Mouse (Mus musculus): ENCODE results near the gene Tll2. TPM values are rescaled to one million over a fixed set of nuclear protein-coding genes. Genes with fewer than 3 reads are reported as not detected.

Tll2 gene
- polyA plus RNA-seq, 1 experiment from 2014 or later: 0.36 TPM

- H3K4me3 ChIP-seq (replicated peaks): no peak overlapping the region
- H3K36me3 ChIP-seq: no peaks in the 10 kb centered on the region
- H3K4me1 ChIP-seq (replicated peaks): peaks cover 33% of the 10 kb centered on the region
- 83% methylated on average over 17 of the region's 17 CpGs for WGBS
- H3K9me3 ChIP-seq: no peaks in the 10 kb centered on the region
- no peak overlapping the region for H3K9ac ChIP-seq (replicated peaks)
- no peak overlapping the region for H3K4me2 ChIP-seq
- no peaks in the 10 kb centered on the region; the same call in 1 of the 2 replicates for H3K27me3 ChIP-seq
- no peak overlapping the region for H3K27ac ChIP-seq
- ATAC-seq (ENCODE audit: insufficient number of reproducible peaks, insufficient read depth, low FRiP score, low TSS enrichment, low read depth): no peak
Observed at GRCm38 (mm10) chr19:41113911-41114531, 92.6 kb downstream of the Tll2 start.

- H3K4me2 ChIP-seq: no peak overlapping the region; the same call in 1 of the 2 replicates
- ATAC-seq (ENCODE audit: insufficient number of reproducible peaks, insufficient read depth, low FRiP score, low TSS enrichment, low read depth): no peak
- no peak overlapping the region for H3K9ac ChIP-seq (replicated peaks)
- H3K4me1 ChIP-seq (replicated peaks): peaks cover 26% of the 10 kb centered on the region
- no peaks in the 10 kb centered on the region; the same call in 1 of the 2 replicates for H3K27me3 ChIP-seq
- H3K27ac ChIP-seq: no peak overlapping the region
- no peaks in the 10 kb centered on the region for H3K9me3 ChIP-seq
- 20% methylated on average over 6 of the region's 6 CpGs for WGBS
- no peak overlapping the region for H3K4me3 ChIP-seq (replicated peaks)
- no peaks in the 10 kb centered on the region for H3K36me3 ChIP-seq
Observed at GRCm38 (mm10) chr19:41112609-41113008, 94.0 kb downstream of the Tll2 start.

GRCm38 (mm10) chr19:41109991-41110390 lies 96.6 kb downstream of the Tll2 start:
- peaks cover 27% of the 10 kb centered on the region for H3K4me1 ChIP-seq (replicated peaks)
- no peak overlapping the region for H3K27ac ChIP-seq
- 45% methylated on average over 5 of the region's 5 CpGs for WGBS
- no peak overlapping the region for H3K9ac ChIP-seq (replicated peaks)
- H3K27me3 ChIP-seq: peaks cover 4% of the 10 kb centered on the region; the same call in 1 of the 2 replicates
- no peak for ATAC-seq (ENCODE audit: insufficient number of reproducible peaks, insufficient read depth, low FRiP score, low TSS enrichment, low read depth)
- H3K4me3 ChIP-seq (replicated peaks): no peak overlapping the region
- no peak overlapping the region for H3K4me2 ChIP-seq
- no peaks in the 10 kb centered on the region for H3K36me3 ChIP-seq
- no peaks in the 10 kb centered on the region for H3K9me3 ChIP-seq

GRCm38 (mm10) chr19:41109496-41109895 lies 97.1 kb downstream of the Tll2 start:
- Histone ChIP-seq H3K4me1 (replicated peaks) (peaks cover 22% of the 10 kb centered on the region), H3K36me3 (no peaks in the 10 kb centered on the region), H3K4me3 (replicated peaks) (no peak overlapping the region), H3K4me2 (no peak overlapping the region), H3K9ac (replicated peaks) (no peak overlapping the region), H3K27me3 (peaks cover 4% of the 10 kb centered on the region; the same call in 1 of the 2 replicates), H3K9me3 (no peaks in the 10 kb centered on the region), H3K27ac (no peak overlapping the region)
- 69% methylated on average over 8 of the region's 8 CpGs for WGBS
- ATAC-seq (ENCODE audit: insufficient number of reproducible peaks, insufficient read depth, low FRiP score, low TSS enrichment, low read depth): no peak

- no peak for ATAC-seq (ENCODE audit: insufficient number of reproducible peaks, insufficient read depth, low FRiP score, low TSS enrichment, low read depth)
- Histone ChIP-seq H3K27me3 (0 out of 2 replicates have a peak, but pooled peaks cover 4% of the 10 kb centered on the region), H3K36me3 (no peaks in the 10 kb centered on the region), H3K4me2 (no peak overlapping the region), H3K9me3 (no peaks in the 10 kb centered on the region), H3K27ac (no peak overlapping the region), H3K9ac (replicated peaks) (no peak overlapping the region), H3K4me1 (replicated peaks) (peaks cover 21% of the 10 kb centered on the region), H3K4me3 (replicated peaks) (no peak overlapping the region)
- 89% methylated on average over 7 of the region's 7 CpGs for WGBS
Observed at GRCm38 (mm10) chr19:41108666-41109065, 98.0 kb downstream of the Tll2 start.

GRCm38 (mm10) chr19:41107530-41107929 lies 99.1 kb downstream of the Tll2 start:
- Histone ChIP-seq H3K4me3 (replicated peaks) (no peak overlapping the region), H3K4me1 (replicated peaks) (peaks cover 12% of the 10 kb centered on the region), H3K27ac (no peak overlapping the region), H3K27me3 (0 out of 2 replicates have a peak, but pooled peaks cover 4% of the 10 kb centered on the region), H3K4me2 (no peak overlapping the region), H3K9me3 (no peaks in the 10 kb centered on the region), H3K36me3 (no peaks in the 10 kb centered on the region), H3K9ac (replicated peaks) (no peak overlapping the region)
- WGBS: 34% methylated on average over 8 of the region's 8 CpGs
- ATAC-seq (ENCODE audit: insufficient number of reproducible peaks, insufficient read depth, low FRiP score, low TSS enrichment, low read depth): no peak

- no peak overlapping the region for H3K27ac ChIP-seq
- no peak overlapping the region for H3K4me3 ChIP-seq (replicated peaks)
- 51% methylated on average over 8 of the region's 8 CpGs for WGBS
- H3K9ac ChIP-seq (replicated peaks): no peak overlapping the region
- no peaks in the 10 kb centered on the region for H3K9me3 ChIP-seq
- ATAC-seq (ENCODE audit: insufficient number of reproducible peaks, insufficient read depth, low FRiP score, low TSS enrichment, low read depth): no peak
- 0 out of 2 replicates have a peak, but pooled peaks cover 4% of the 10 kb centered on the region for H3K27me3 ChIP-seq
- H3K4me2 ChIP-seq: no peak overlapping the region
- H3K36me3 ChIP-seq: no peaks in the 10 kb centered on the region
- H3K4me1 ChIP-seq (replicated peaks): peaks cover 11% of the 10 kb centered on the region
Observed at GRCm38 (mm10) chr19:41104922-41105321, 101.7 kb downstream of the Tll2 start.

- Histone ChIP-seq H3K27ac (no peak overlapping the region), H3K4me3 (replicated peaks) (no peak overlapping the region), H3K9ac (replicated peaks) (no peak overlapping the region), H3K36me3 (no peaks in the 10 kb centered on the region), H3K27me3 (0 out of 2 replicates have a peak, but pooled peaks cover 3% of the 10 kb centered on the region), H3K9me3 (no peaks in the 10 kb centered on the region), H3K4me2 (no peak overlapping the region), H3K4me1 (replicated peaks) (no peaks in the 10 kb centered on the region)
- WGBS: 84% methylated on average over 8 of the region's 8 CpGs
- no peak for ATAC-seq (ENCODE audit: insufficient number of reproducible peaks, insufficient read depth, low FRiP score, low TSS enrichment, low read depth)
Observed at GRCm38 (mm10) chr19:41101390-41101789, 105.2 kb downstream of the Tll2 start.

GRCm38 (mm10) chr19:41100863-41101262 lies 105.8 kb downstream of the Tll2 start:
- Histone ChIP-seq H3K4me1 (replicated peaks) (no peaks in the 10 kb centered on the region), H3K4me3 (replicated peaks) (no peak overlapping the region), H3K27me3 (peaks cover 2% of the 10 kb centered on the region; the same call in 1 of the 2 replicates), H3K36me3 (no peaks in the 10 kb centered on the region), H3K27ac (no peak overlapping the region), H3K9ac (replicated peaks) (no peak overlapping the region), H3K4me2 (no peak overlapping the region), H3K9me3 (no peaks in the 10 kb centered on the region)
- ATAC-seq (ENCODE audit: insufficient number of reproducible peaks, insufficient read depth, low FRiP score, low TSS enrichment, low read depth): no peak
- WGBS: 90% methylated on average over 7 of the region's 7 CpGs

- H3K4me3 ChIP-seq (replicated peaks): no peak overlapping the region
- H3K4me2 ChIP-seq: no peak overlapping the region
- peaks cover 2% of the 10 kb centered on the region; the same call in 1 of the 2 replicates for H3K27me3 ChIP-seq
- 77% methylated on average over 4 of the region's 4 CpGs for WGBS
- no peak overlapping the region for H3K27ac ChIP-seq
- H3K4me1 ChIP-seq (replicated peaks): no peaks in the 10 kb centered on the region
- no peaks in the 10 kb centered on the region for H3K9me3 ChIP-seq
- H3K36me3 ChIP-seq: no peaks in the 10 kb centered on the region
- no peak overlapping the region for H3K9ac ChIP-seq (replicated peaks)
- no peak for ATAC-seq (ENCODE audit: insufficient number of reproducible peaks, insufficient read depth, low FRiP score, low TSS enrichment, low read depth)
Observed at GRCm38 (mm10) chr19:41097038-41097437, 109.6 kb downstream of the Tll2 start.

GRCm38 (mm10) chr19:41091901-41092300 lies 114.7 kb downstream of the Tll2 start:
- ATAC-seq (ENCODE audit: insufficient number of reproducible peaks, insufficient read depth, low FRiP score, low TSS enrichment, low read depth): no peak
- Histone ChIP-seq H3K27ac (no peak overlapping the region), H3K36me3 (no peaks in the 10 kb centered on the region), H3K4me1 (replicated peaks) (peaks cover 3% of the 10 kb centered on the region), H3K9ac (replicated peaks) (no peak overlapping the region), H3K4me3 (replicated peaks) (no peak overlapping the region), H3K9me3 (no peaks in the 10 kb centered on the region), H3K27me3 (peaks cover 24% of the 10 kb centered on the region), H3K4me2 (no peak overlapping the region)
- WGBS: 94% methylated on average over 2 of the region's 2 CpGs

GRCm38 (mm10) chr19:41089833-41090232 lies 116.8 kb downstream of the Tll2 start:
- Histone ChIP-seq H3K27me3 (peaks cover 22% of the 10 kb centered on the region), H3K4me2 (no peak overlapping the region), H3K4me1 (replicated peaks) (peaks cover 3% of the 10 kb centered on the region), H3K4me3 (replicated peaks) (no peak overlapping the region), H3K9me3 (no peaks in the 10 kb centered on the region), H3K36me3 (no peaks in the 10 kb centered on the region), H3K27ac (no peak overlapping the region), H3K9ac (replicated peaks) (no peak overlapping the region)
- ATAC-seq (ENCODE audit: insufficient number of reproducible peaks, insufficient read depth, low FRiP score, low TSS enrichment, low read depth): no peak
- 22% methylated on average over 5 of the region's 5 CpGs for WGBS
